Mouse (Mus musculus): Measurements from ENCODE around the gene Ifitm6.
"Not testable (repeated sequence)": the region's sequence is repeated elsewhere in the genome, so short reads cannot be mapped to it uniquely, and the experiment has no call there.

Ifitm6 gene

GRCm38 (mm10) chr7:140968710-140969109 is 49.0 kb downstream of the Ifitm6 start:
- DNase-seq = not testable (repeated sequence)

- DNase-seq = no peak
Measured at GRCm38 (mm10) chr7:140967862-140968591, 49.7 kb downstream of the Ifitm6 start.

GRCm38 (mm10) chr7:140966921-140967320 is 50.8 kb downstream of the Ifitm6 start, which contains the start of gene Ifitm1:
Gene Ifitm1, plus strand, starts transcription at chr7:140967221.
- no peak for DNase-seq

Measured in right cerebral cortex, postnatal 14 days (tissue).